Mouse (Mus musculus) heart, postnatal 0 days (tissue): ENCODE results near the gene Miga1. TPM values are rescaled to one million over a fixed set of nuclear protein-coding genes. Genes with fewer than 3 reads are reported as not detected.

Experiments
- ATAC-seq: fragments of 200-750 bp; cut with Nextera tagmentation; 2 replicates; pipeline ENCODE4 v1.8.0; 2017; ENCODE audit warnings: low read depth, moderate number of reproducible peaks, moderate library complexity; ENCODE audit not compliant: insufficient read depth
- DNase-seq: peaks from one replicate; pipeline ENCODE4 v3.0.0-alpha.2; 2016; ENCODE audit warnings: low spot score
- H3K27ac ChIP-seq: fragments of 300-500 bp; sonication (generic); 2 replicates; pipeline ENCODE4 v1.5.1; 2014; ENCODE audit warnings: low read depth, mild to moderate bottlenecking
- H3K27me3 ChIP-seq: fragments of 300-500 bp; sonication (generic); 2 replicates; pipeline ENCODE4 v1.6.1; 2014; ENCODE audit warnings: low read length, mixed read lengths; ENCODE audit not compliant: control insufficient read depth, insufficient read depth
- H3K36me3 ChIP-seq: fragments of 300-500 bp; sonication (generic); replicated peaks from 2 replicates; pipeline ENCODE4 v1.6.1; 2014; ENCODE audit warnings: low read length, mixed read lengths; ENCODE audit not compliant: control insufficient read depth, insufficient read depth
- H3K4me1 ChIP-seq: fragments of 300-500 bp; sonication (generic); 2 replicates; pipeline ENCODE4 v1.6.1; 2014; ENCODE audit warnings: antibody characterized with exemption; ENCODE audit not compliant: control insufficient read depth, insufficient read depth
- H3K4me2 ChIP-seq: fragments of 300-500 bp; sonication (generic); 2 replicates; pipeline ENCODE4 v1.6.1; 2014; ENCODE audit warnings: low read depth, mild to moderate bottlenecking, low read length, moderate library complexity
- H3K4me3 ChIP-seq: fragments of 300-500 bp; sonication (generic); 2 replicates; pipeline ENCODE4 v1.5.1; 2014; ENCODE audit warnings: low read depth, low read length
- H3K9ac ChIP-seq: fragments of 300-500 bp; sonication (generic); replicated peaks from 2 replicates; pipeline ENCODE4 v1.6.1; 2014; ENCODE audit warnings: low read depth, low read length, mixed read lengths
- H3K9me3 ChIP-seq: fragments of 300-500 bp; sonication (generic); replicated peaks from 2 replicates; pipeline ENCODE4 v1.6.1; 2016; ENCODE audit warnings: low read length; ENCODE audit not compliant: control insufficient read depth
- CTCF ChIP-seq: IDR thresholded peaks from 2 replicates; pipeline ENCODE4 v1.5.1; 2016; ENCODE audit warnings: antibody characterized with exemption, control low read depth, low read depth
- EP300 ChIP-seq: IDR thresholded peaks from 2 replicates; pipeline ENCODE4 v1.6.1; 2016; ENCODE audit warnings: antibody characterized with exemption, low read depth
- WGBS: fragments of 180-500 bp; shearing (Covaris S2); extraction: QIAGEN DNeasy Blood & Tissue Kit; methylation state at CpG from one replicate; pipeline ENCODE4 v1.1.7; 2014; 5-methylcytosine and 5-hydroxymethylcytosine counted together
- polyA plus RNA-seq: library from polyadenylated mRNA; unstranded; fragments of >200 nt; fragmentation: Nextera tagmentation; extraction: Ambion mirVana; gene quantifications from 2 replicates; pipeline ENCODE4 v1.2.1, GENCODE M21; 2015
- total RNA-seq: library from RNA; depleted of rRNA; stranded (reverse); fragments of >200 nt; gene quantifications from 2 replicates; pipeline ENCODE4 v1.2.3, GENCODE M21; 2014; ENCODE audit warnings: low replicate concordance

Gene Miga1
- total and polyA plus RNA-seq, 2 experiments from 2014 or later = 9.0 to 9.8 TPM

- ATAC-seq = no peak
- no peaks in the 10 kb centered on the region for H3K9me3 ChIP-seq
- TF ChIP-seq EP300 (no peak), CTCF (no peak)
- no peak overlapping the region for H3K4me2 ChIP-seq
- H3K4me1 ChIP-seq = no peaks in the 10 kb centered on the region
- no peaks in the 10 kb centered on the region for H3K27me3 ChIP-seq
- no peak overlapping the region for H3K9ac ChIP-seq
- no peak for DNase-seq
- 59% methylated on average over 5 of the region's 5 CpGs for WGBS
- no peak overlapping the region for H3K4me3 ChIP-seq
- H3K36me3 ChIP-seq = peaks cover 22% of the 10 kb centered on the region
- H3K27ac ChIP-seq = no peak overlapping the region
Measured at GRCm38 (mm10) chr3:152355361-152355760, 15.2 kb upstream of the Miga1 start.

- WGBS = 71% methylated on average over 10 of the region's 10 CpGs
- DNase-seq (no peak), ATAC-seq (no peak)
- H3K9me3 ChIP-seq = no peaks in the 10 kb centered on the region
- TF ChIP-seq CTCF (no peak), EP300 (no peak)
- H3K4me1 ChIP-seq = no peaks in the 10 kb centered on the region
- H3K4me2 ChIP-seq = no peak overlapping the region
- H3K27me3 ChIP-seq = no peaks in the 10 kb centered on the region
- no peak overlapping the region for H3K4me3 ChIP-seq
- peaks cover 10% of the 10 kb centered on the region for H3K36me3 ChIP-seq
- H3K9ac ChIP-seq = no peak overlapping the region
- H3K27ac ChIP-seq = no peak overlapping the region
Measured at GRCm38 (mm10) chr3:152353434-152354177, 13.4 kb upstream of the Miga1 start.

GRCm38 (mm10) chr3:152352289-152352688 is 12.1 kb upstream of the Miga1 start:
- Histone ChIP-seq H3K9ac (no peak overlapping the region), H3K36me3 (0 out of 2 replicates have a peak, but pooled peaks cover 5% of the 10 kb centered on the region), H3K4me2 (no peak overlapping the region), H3K4me1 (peaks cover 7% of the 10 kb centered on the region; the same call in 1 of the 2 replicates), H3K4me3 (no peak overlapping the region), H3K27ac (no peak overlapping the region), H3K27me3 (no peaks in the 10 kb centered on the region), H3K9me3 (no peaks in the 10 kb centered on the region)
- ATAC-seq (no peak), DNase-seq (no peak)
- no peak for TF ChIP-seq CTCF
- TF ChIP-seq EP300 = no peak
- WGBS = 65% methylated on average over 4 of the region's 4 CpGs

GRCm38 (mm10) chr3:152350966-152351365 is 10.8 kb upstream of the Miga1 start:
- Histone ChIP-seq H3K27ac (no peak overlapping the region), H3K36me3 (0 out of 2 replicates have a peak, but pooled peaks cover 5% of the 10 kb centered on the region), H3K4me3 (no peak overlapping the region), H3K9me3 (no peaks in the 10 kb centered on the region), H3K4me1 (peaks cover 9% of the 10 kb centered on the region; the same call in 1 of the 2 replicates), H3K4me2 (no peak overlapping the region), H3K27me3 (no peaks in the 10 kb centered on the region), H3K9ac (no peak overlapping the region)
- ATAC-seq (no peak), DNase-seq (no peak)
- TF ChIP-seq CTCF (no peak), EP300 (no peak)
- WGBS = 79% methylated on average over 5 of the region's 5 CpGs

- Histone ChIP-seq H3K9me3 (no peaks in the 10 kb centered on the region), H3K4me2 (no peak overlapping the region), H3K27me3 (no peaks in the 10 kb centered on the region), H3K4me3 (no peak overlapping the region), H3K9ac (no peak overlapping the region), H3K4me1 (peaks cover 9% of the 10 kb centered on the region; the same call in 1 of the 2 replicates), H3K36me3 (0 out of 2 replicates have a peak, but pooled peaks cover 5% of the 10 kb centered on the region), H3K27ac (no peak overlapping the region)
- DNase-seq = no peak
- no peak for ATAC-seq
- WGBS = 67% methylated on average over 3 of the region's 3 CpGs
- TF ChIP-seq EP300 = no peak
- no peak for TF ChIP-seq CTCF
Measured at GRCm38 (mm10) chr3:152350431-152350830, 10.2 kb upstream of the Miga1 start.
